Mouse (Mus musculus): ENCODE measurements at regions not wholly inside any gene's neighbourhood (a gene's known extent, or its start where the extent isn't known, plus 50 kb on each side); places are given as distances from the start of the nearest gene placed in this dataset.
A peak's percentile ranks its signal among the peaks of the same experiment; 100 is the strongest.

- peak; percentile 1; the same call in 1 of the 2 replicates for ATAC-seq (ENCODE audit: low TSS enrichment)
Observed at GRCm38 (mm10) chr16:95815206-95815731, 113.4 kb downstream of the Ets2 start.

DNA sequence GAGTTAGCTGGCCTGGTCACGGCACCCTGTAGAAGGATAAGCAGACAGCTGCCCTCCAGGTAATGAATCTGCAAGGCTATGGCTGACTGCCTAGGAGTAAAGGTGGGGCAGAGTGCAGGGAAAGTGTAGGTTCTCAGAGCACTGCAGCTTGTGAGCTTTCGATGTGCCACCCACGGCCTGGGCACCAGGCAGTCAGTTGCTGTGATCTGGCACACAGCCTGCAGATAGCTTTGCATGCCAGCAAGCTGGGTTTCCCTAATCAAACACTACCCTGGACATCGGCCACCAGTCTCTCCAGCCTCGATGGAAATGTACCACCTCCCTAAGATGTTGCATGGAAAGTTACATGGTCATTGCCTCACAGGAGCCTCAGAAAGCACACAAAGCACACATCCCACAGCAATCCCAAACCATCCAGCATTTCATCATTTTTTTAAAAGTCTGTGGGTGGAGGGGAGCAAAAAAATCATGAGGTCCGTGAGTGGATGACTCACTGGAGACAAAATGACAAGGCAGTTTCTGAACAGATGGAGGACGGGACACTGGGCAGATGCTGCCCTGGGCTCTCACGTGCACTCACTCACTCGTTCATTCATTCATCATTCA, 112.7 kb downstream of the Ets2 start:
- ATAC-seq (ENCODE audit: low TSS enrichment), result peak; percentile 81

DNA sequence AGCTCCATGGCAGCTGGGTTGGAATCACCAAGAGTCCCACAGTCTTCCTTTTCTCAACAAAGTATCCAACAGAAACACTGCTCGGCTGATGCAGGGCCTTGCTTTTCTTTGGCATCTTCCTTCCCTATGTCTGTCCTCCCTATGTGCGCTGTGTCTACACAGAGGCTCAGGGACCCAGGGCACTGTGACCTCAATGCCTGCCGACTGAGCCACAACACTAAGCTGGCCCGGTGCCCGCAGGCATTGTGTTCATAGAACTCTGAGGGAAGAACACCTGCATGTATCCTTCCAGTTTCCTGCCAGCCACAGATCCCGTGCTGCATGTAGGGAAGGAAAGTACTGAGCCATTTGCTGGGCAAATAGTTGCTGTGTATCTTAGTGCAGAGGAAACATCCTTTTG, 109.2 kb downstream of the Ets2 start:
- no peak for ATAC-seq (ENCODE audit: low TSS enrichment)

DNA sequence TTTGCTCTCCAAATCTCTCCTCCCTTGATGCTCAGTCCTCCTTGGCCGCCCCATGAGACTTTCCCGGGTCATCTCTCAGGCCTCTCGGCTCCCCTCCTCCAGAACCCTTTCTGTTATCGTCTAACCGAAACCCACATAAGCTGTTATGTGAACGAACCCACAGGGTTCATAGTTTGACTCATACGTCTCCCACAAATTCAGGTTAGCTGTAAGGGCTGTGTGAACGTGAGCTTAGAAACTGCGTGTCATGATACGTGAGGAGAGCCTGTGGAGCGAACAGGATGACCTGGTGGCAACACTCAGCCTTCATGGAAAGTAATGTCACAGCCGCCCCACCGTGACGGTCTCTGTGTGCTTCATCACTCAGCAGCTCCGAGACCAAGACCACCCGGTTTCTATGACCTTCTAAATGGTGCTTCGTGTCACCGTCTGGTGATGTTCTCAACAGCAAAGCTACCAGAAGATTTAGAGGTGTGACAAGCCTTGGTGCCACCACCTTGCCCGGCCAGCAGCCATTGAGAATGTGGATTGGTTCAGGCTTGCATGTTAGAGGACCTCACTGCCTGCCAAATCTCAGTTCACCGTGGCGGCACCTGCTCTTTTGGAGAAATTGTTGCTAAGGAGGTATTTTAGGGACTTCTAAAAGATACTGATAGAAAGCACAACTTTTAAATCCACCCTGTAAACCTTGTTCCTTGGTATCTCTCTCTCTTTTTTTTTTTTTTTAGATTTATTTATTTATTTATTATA, 107.4 kb downstream of the Ets2 start:
- no peak for ATAC-seq (ENCODE audit: low TSS enrichment)

- no peak for ATAC-seq (ENCODE audit: low TSS enrichment)
Observed at GRCm38 (mm10) chr16:95806510-95806909, 104.6 kb downstream of the Ets2 start.

DNA sequence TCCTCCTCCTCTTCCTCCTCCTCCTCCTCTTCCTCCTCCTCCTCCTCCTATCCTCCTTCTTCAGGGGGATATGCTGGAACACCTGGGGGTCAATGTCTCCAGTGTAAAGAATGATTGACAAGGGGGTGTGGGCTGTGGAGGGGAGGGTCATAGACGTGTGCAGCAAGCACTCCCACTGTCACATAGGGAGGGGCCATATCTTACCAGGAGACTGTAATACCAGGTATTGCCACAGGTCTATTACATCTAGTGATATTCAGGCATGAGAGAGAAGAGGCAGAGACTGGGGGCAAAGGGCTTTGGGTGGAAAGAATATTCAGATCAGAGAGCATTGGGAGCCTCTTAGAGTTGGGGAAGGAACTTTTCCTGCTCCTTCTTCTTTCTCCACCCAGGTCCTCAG, 102.3 kb downstream of the Ets2 start:
- no peak for ATAC-seq (ENCODE audit: low TSS enrichment)

- peak; percentile 81 for ATAC-seq (ENCODE audit: low TSS enrichment)
Observed at GRCm38 (mm10) chr16:95802641-95803040, 100.8 kb downstream of the Ets2 start.

DNA sequence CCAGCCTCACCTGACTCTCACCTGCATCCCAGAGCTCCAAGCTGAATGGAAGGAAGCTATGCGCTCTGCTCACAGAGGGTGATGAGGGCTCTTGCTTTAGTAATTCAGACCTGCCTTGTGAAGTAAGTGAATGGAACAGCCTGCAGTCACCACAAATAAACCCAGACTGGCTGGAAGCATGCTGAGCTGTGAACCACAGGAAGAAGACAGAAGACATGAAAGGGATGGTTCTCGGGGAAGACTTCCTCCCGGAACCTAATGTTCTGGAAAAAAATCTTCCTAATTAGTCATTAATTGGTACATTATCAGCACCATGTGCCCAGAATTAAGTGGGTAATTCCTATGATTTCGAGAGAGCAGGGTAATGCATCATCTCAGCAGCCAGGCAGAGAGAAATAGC, 100.3 kb downstream of the Ets2 start:
- ATAC-seq (ENCODE audit: low TSS enrichment), result peak; percentile 84

DNA sequence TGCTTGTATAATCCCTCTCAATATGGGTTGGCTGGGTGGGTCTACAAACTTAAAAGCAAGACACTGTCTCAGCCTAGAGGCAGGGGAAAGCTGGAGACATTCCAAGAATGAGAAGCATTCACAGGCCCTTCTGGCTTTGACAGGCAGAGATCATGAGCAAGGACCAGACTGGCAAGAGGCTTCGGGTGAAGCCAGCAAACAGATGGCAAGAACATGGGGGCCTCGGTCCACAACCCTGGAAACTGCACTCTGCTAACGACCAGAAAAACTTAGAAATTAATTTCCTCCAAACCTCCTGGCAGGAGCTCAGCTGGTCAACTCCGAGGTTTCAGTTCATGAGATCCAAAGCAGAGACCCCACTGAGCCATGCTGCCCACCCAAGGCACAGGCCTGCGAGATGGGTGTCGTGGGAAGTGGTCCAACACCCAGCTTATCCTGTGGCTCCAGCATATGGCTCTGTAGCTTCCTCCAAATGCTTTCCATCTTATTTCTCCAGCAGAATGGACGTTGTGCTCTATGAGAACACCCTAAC, 99.1 kb downstream of the Ets2 start:
- no peak for ATAC-seq (ENCODE audit: low TSS enrichment)

DNA sequence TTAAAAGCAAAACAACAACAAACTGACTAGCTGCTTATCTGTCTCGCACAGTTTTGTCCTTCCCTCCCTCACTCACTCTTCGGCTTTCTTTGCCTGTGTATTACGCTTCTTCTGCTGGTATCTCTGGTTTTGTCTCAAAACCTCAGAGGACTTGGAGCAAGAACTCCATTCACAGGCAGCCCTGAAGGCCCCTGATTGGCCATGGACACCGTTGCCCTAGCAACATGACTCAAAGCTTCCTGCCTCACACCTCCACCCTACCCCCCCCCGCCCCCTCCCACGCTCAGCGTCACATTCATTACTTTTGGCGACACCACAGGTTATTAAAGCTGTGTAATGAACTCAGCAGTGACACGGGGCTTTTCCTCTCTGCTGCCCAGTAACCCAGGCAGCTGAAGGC, 96.7 kb downstream of the Ets2 start:
- ATAC-seq (ENCODE audit: low TSS enrichment), result no peak

- ATAC-seq (ENCODE audit: low TSS enrichment), result no peak
Observed at GRCm38 (mm10) chr16:95798099-95798498, 96.2 kb downstream of the Ets2 start.

DNA sequence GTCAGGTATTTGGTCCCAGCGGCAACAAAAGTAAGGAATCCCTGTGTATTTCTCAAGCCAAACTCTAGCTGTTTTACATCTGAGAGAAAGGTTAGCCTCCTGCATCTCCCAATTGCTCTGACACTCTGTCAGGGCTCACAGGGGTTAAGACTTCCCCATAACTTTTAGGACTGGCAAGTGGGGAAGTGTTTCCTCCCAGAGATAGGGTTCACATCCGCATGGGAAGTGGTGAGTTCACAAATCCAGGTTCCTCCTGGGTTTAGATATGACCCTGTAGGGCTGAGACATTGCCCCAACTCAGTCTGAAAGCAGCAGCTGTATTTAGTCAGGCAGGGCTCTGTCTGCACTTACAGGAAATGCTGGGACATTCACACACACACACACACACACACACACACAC, 95.3 kb downstream of the Ets2 start:
- ATAC-seq (ENCODE audit: low TSS enrichment), result no peak

DNA sequence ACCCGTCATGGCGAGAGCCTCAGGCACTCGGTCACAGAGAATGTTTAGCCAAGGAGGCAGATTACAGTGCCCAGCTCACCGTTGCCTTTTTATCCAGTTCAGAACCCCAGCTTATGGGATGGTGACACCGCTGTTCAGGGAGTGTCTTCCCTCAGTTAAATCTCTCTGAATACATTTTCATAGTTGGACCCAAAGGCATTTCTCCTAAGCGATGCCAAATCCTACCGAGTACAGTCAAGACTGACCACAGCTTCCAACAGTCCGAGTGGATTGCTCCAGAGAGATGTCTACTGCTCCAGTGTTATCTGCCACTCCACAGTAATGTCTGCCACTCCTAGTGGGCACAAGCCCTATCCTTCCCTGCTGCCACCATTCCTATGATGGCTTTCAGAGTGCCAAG, 93.0 kb downstream of the Ets2 start:
- no peak for ATAC-seq (ENCODE audit: low TSS enrichment)

DNA sequence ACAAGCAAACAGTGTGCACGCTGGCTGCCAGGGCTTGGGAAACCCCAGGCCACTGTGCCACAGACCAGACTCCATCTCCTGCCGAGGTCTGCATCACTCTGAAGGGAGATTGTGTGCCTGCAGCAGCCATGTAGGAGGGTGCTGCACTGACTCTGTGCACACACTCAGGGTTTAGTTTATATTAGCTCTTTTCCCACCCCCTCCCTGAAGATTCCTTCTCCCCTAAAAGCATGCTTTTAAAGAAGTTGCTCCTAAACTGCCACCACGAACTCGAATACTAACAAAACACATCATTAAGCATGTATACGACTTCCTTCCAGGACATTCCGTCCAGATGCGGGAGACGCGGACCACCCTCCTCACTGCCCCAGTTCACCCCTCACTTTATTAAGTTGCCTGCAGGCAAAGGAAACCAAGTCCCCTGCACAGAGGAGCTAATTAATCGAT, 92.4 kb downstream of the Ets2 start:
- ATAC-seq (ENCODE audit: low TSS enrichment), result peak; percentile 69; the same call in 1 of the 2 replicates

DNA sequence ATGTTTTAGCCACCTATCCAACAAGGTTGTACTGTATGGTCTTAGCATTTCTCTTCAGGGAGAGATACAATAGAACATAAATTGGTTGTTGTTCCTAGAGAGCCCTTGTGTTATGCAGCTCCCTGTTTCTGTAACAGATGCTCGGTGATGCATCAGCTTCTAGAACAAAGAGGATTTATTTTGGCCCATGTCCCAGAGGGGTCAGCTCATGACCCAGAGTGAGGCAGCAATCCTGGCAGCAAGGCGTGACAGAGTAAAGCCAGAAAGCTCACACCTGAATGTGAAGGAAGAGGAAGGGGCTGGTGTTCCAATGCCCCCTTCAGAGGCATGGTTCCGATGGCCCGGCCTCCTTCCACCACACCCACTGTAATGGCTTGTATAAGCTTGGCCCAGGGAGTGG, 88.8 kb downstream of the Ets2 start:
- ATAC-seq (ENCODE audit: low TSS enrichment), result no peak

DNA sequence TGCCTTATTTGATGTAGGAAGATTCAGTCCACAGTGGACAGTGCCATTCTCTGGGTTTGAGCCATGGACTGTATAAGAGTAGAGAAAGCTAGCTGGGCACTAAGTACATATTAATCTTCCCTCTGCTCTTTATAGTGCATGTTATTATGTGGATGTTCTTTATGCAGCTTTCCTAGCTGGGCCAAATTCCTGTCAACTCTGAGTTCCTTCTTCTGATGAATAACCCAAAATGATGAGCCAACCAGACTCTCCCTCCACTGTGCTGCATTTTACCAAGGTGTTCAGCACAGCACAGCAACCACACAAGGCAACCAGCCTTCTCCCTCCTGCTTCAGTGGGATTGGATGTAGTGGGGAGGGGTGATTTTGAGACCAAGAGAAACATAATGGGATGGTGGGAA, 87.7 kb downstream of the Ets2 start:
- ATAC-seq (ENCODE audit: low TSS enrichment), result no peak

DNA sequence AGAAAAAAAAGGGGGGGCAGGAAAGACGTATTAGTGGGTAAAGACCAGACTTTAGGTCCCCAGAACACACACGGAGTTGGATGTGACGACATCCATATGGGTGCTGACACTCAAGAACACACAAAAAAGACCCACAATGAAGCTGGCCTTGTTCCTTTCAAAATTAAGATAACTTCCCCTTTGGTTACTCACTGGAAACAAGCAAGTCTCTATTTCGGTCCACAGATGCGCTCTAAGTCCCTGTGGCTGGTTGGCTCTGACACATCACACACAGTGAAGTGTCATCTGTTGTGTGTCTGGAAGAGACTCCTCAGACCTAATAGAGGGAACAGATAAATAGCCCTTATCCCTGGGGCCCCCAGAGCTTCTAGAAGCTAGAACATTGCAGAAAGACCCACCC, 79.8 kb downstream of the Ets2 start:
- no peak for ATAC-seq (ENCODE audit: low TSS enrichment)

DNA sequence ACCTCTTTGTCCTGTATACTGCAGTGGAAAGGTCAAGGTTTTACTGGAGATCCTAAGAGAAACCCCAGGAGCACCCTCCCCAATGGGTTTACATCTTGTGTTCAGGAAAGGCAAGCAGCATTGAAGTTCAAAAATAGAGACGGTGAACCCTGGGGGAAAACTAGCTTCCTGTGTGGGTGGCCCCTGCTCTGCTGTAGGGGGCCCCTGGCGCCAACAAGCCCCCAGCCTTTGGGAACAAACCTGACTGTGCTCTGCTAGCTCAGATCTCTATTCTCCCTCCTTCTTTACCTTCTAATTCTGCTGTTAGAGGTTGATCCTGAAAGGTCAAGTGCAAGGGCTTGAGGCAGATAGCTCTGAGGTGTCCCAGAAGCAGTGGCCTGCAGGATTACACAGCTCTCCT, 78.6 kb downstream of the Ets2 start:
- no peak for ATAC-seq (ENCODE audit: low TSS enrichment)

- 0 out of 2 replicates have a peak, but pooled peaks have one; percentile 13 for ATAC-seq (ENCODE audit: low TSS enrichment)
Observed at GRCm38 (mm10) chr16:95778845-95779722, 77.2 kb downstream of the Ets2 start.

DNA sequence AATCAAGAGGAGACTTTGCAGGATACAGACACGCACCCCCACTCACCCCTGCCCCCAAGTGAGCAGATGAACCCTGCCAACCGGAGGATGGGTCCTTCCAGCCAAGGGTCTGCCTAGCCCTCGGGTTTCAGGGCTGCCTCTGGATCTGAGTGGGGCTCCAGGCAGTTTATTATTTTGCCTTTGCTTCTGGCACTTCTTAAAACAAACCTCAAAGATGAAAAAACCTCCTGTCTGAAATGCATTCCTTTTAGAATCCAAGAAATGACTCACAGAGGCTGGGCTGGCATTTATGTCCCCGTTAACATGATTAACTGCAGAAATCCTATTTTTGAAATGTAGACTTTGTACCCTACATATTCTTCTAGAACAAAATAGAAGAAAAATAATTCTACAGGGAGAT, 76.3 kb downstream of the Ets2 start:
- peak; percentile 86 for ATAC-seq (ENCODE audit: low TSS enrichment)

- no peak for ATAC-seq (ENCODE audit: low TSS enrichment)
Observed at GRCm38 (mm10) chr16:95776610-95777363, 74.9 kb downstream of the Ets2 start.
